Mouse (Mus musculus) hindbrain, embryonic 13.5 days (tissue): Measurements from ENCODE around the gene March2. TPM values are rescaled to one million over a fixed set of nuclear protein-coding genes. Genes with fewer than 3 reads are reported as not detected.

Experiments used
- ATAC-seq: fragments of 200-750 bp; cut with Nextera tagmentation; 2 replicates; pipeline ENCODE4 v1.8.0; 2017; ENCODE audit warnings: moderate TSS enrichment; ENCODE audit not compliant: low FRiP score
- H3K27ac ChIP-seq: fragments of 300-500 bp; sonication (generic); 2 replicates; pipeline ENCODE4 v1.5.1; 2015; ENCODE audit warnings: inconsistent platforms, mild to moderate bottlenecking, moderate library complexity
- H3K27me3 ChIP-seq: fragments of 300-500 bp; sonication (generic); 2 replicates; pipeline ENCODE4 v1.6.1; 2015; ENCODE audit warnings: mild to moderate bottlenecking, inconsistent platforms
- H3K36me3 ChIP-seq: fragments of 300-500 bp; sonication (generic); 2 replicates; pipeline ENCODE4 v1.6.1; 2015; ENCODE audit warnings: mild to moderate bottlenecking, inconsistent platforms
- H3K4me1 ChIP-seq: fragments of 300-500 bp; sonication (generic); replicated peaks from 2 replicates; pipeline ENCODE4 v1.6.1; 2015; ENCODE audit warnings: inconsistent platforms
- H3K4me2 ChIP-seq: fragments of 300-500 bp; sonication (generic); 2 replicates; pipeline ENCODE4 v1.6.1; 2015; ENCODE audit warnings: inconsistent platforms, mild to moderate bottlenecking, moderate library complexity
- H3K4me3 ChIP-seq: fragments of 300-500 bp; sonication (generic); 2 replicates; pipeline ENCODE4 v1.5.1; 2015; ENCODE audit warnings: mild to moderate bottlenecking, inconsistent platforms
- H3K9ac ChIP-seq: fragments of 300-500 bp; sonication (generic); 2 replicates; pipeline ENCODE4 v1.6.1; 2015; ENCODE audit warnings: mild to moderate bottlenecking, inconsistent platforms
- H3K9me3 ChIP-seq: fragments of 300-500 bp; sonication (generic); 2 replicates; pipeline ENCODE4 v1.6.1; 2016; ENCODE audit warnings: inconsistent platforms
- WGBS: fragments of 180-500 bp; shearing (Covaris S2); methylation state at CpG from one replicate; pipeline ENCODE4 v1.1.7; 2015; 5-methylcytosine and 5-hydroxymethylcytosine counted together
- polyA plus RNA-seq: library from polyadenylated mRNA; unstranded; fragments of >200 nt; fragmentation: Nextera tagmentation; extraction: Ambion mirVana; gene quantifications from 2 replicates; pipeline ENCODE4 v1.2.1, GENCODE M21; 2015

The March2 gene
- polyA plus RNA-seq, 1 experiment from 2014 or later = 68.4 TPM

- Histone ChIP-seq H3K27me3 (no peaks in the 10 kb centered on the region), H3K4me2 (no peak overlapping the region), H3K4me1 (peaks cover 8% of the 10 kb centered on the region), H3K27ac (no peak overlapping the region), H3K4me3 (no peak overlapping the region), H3K36me3 (peaks cover 35% of the 10 kb centered on the region), H3K9me3 (no peaks in the 10 kb centered on the region), H3K9ac (no peak overlapping the region)
- WGBS = 95% methylated on average over 3 of the region's 3 CpGs
- ATAC-seq = no peak
These were observed 48.8 kb downstream of the March2 start for GRCm38 (mm10) chr17:33669681-33670080.

GRCm38 (mm10) chr17:33666813-33667212, 51.7 kb downstream of the March2 start:
- H3K36me3 ChIP-seq = peaks cover 50% of the 10 kb centered on the region
- no peak for ATAC-seq
- no peak overlapping the region for H3K9ac ChIP-seq
- H3K4me2 ChIP-seq = no peak overlapping the region
- no peak overlapping the region for H3K4me3 ChIP-seq
- no peaks in the 10 kb centered on the region for H3K27me3 ChIP-seq
- H3K4me1 ChIP-seq = peaks cover 8% of the 10 kb centered on the region
- H3K27ac ChIP-seq = no peak overlapping the region
- WGBS = 89% methylated on average over 3 of the region's 3 CpGs
- no peaks in the 10 kb centered on the region for H3K9me3 ChIP-seq

- H3K27ac ChIP-seq = no peak overlapping the region
- no peak overlapping the region for H3K4me2 ChIP-seq
- WGBS = 98% methylated on average over 34 of the region's 34 CpGs
- no peaks in the 10 kb centered on the region for H3K27me3 ChIP-seq
- H3K9me3 ChIP-seq = no peaks in the 10 kb centered on the region
- no peaks in the 10 kb centered on the region for H3K4me1 ChIP-seq
- ATAC-seq = no peak
- H3K9ac ChIP-seq = no peak overlapping the region
- no peak overlapping the region for H3K4me3 ChIP-seq
- H3K36me3 ChIP-seq = peaks cover 93% of the 10 kb centered on the region
These were observed 68.5 kb downstream of the March2 start for GRCm38 (mm10) chr17:33649781-33650475.

GRCm38 (mm10) chr17:33645073-33645472, 73.4 kb downstream of the March2 start:
- 95% methylated on average over 8 of the region's 8 CpGs for whole genome bisulfite sequencing

GRCm38 (mm10) chr17:33644068-33644467, 74.4 kb downstream of the March2 start:
- ATAC-seq = no peak
- H3K9ac ChIP-seq = no peak overlapping the region
- no peaks in the 10 kb centered on the region for H3K27me3 ChIP-seq
- H3K4me2 ChIP-seq = no peak overlapping the region
- WGBS = 95% methylated on average over 4 of the region's 4 CpGs
- H3K4me1 ChIP-seq = no peaks in the 10 kb centered on the region
- no peak overlapping the region for H3K27ac ChIP-seq
- no peaks in the 10 kb centered on the region for H3K9me3 ChIP-seq
- peaks cover 77% of the 10 kb centered on the region for H3K36me3 ChIP-seq
- no peak overlapping the region for H3K4me3 ChIP-seq

More at GRCm38 (mm10) chr17:33645073-33645472, 73.4 kb downstream of the March2 start:
- Histone ChIP-seq H3K4me1 (no peaks in the 10 kb centered on the region), H3K27me3 (no peaks in the 10 kb centered on the region), H3K27ac (no peak overlapping the region), H3K9me3 (no peaks in the 10 kb centered on the region), H3K9ac (no peak overlapping the region), H3K4me3 (no peak overlapping the region), H3K36me3 (peaks cover 83% of the 10 kb centered on the region), H3K4me2 (no peak overlapping the region)
- ATAC-seq = no peak

GRCm38 (mm10) chr17:33639743-33640142, 78.7 kb downstream of the March2 start:
- ATAC-seq = no peak
- no peak overlapping the region for H3K4me3 ChIP-seq
- H3K36me3 ChIP-seq = peaks cover 60% of the 10 kb centered on the region
- no peak overlapping the region for H3K27ac ChIP-seq
- H3K4me1 ChIP-seq = no peaks in the 10 kb centered on the region
- H3K9me3 ChIP-seq = no peaks in the 10 kb centered on the region
- H3K27me3 ChIP-seq = no peaks in the 10 kb centered on the region
- H3K9ac ChIP-seq = no peak overlapping the region
- H3K4me2 ChIP-seq = no peak overlapping the region
- WGBS = 70% methylated on average over 6 of the region's 6 CpGs

- WGBS = 88% methylated on average over 3 of the region's 4 CpGs
- Histone ChIP-seq H3K4me1 (no peaks in the 10 kb centered on the region), H3K9me3 (no peaks in the 10 kb centered on the region), H3K4me3 (no peak within 1 kb of the TSS), H3K36me3 (peaks cover 49% of the 10 kb centered on the region), H3K27ac (no peak within 1 kb of the TSS), H3K9ac (no peak within 1 kb of the TSS), H3K4me2 (no peak within 1 kb of the TSS), H3K27me3 (no peaks in the 10 kb centered on the region)
- no peak for ATAC-seq
These were observed 80.8 kb downstream of the March2 start, which contains the start of gene Pram1 for GRCm38 (mm10) chr17:33637516-33638276. TSS of gene Pram1 (plus strand) at chr17:33638056.

- Histone ChIP-seq H3K9me3 (no peaks in the 10 kb centered on the region), H3K4me1 (peaks cover under 1% of the 10 kb centered on the region; the same call in 1 of the 2 replicates), H3K27ac (no peak overlapping the region), H3K27me3 (no peaks in the 10 kb centered on the region), H3K4me3 (no peak overlapping the region), H3K4me2 (no peak overlapping the region), H3K9ac (no peak overlapping the region), H3K36me3 (peaks cover 48% of the 10 kb centered on the region)
- WGBS = 91% methylated on average over 2 of the region's 2 CpGs
- ATAC-seq = no peak
These were observed 81.4 kb downstream of the March2 start for GRCm38 (mm10) chr17:33637038-33637437.

Other genes starting within 250 kb of the March2 start
- 48.0 and 48.3 TPM in 2 replicates for gene Adamts10, start 194.5 kb downstream of the March2 start, polyA plus RNA-seq
- 1.8 and 2.4 TPM in 2 replicates for gene Myo1f, start 163.0 kb downstream of the March2 start, polyA plus RNA-seq
- gene Zfp414, start 89.6 kb downstream of the March2 start, polyA plus RNA-seq = 68.9 and 70.0 TPM in 2 replicates
- 0.49 and 0.83 TPM in 2 replicates for gene Pram1, start 80.6 kb downstream of the March2 start, polyA plus RNA-seq
- gene Hnrnpm, start 31.8 kb downstream of the March2 start, polyA plus RNA-seq = 241 and 245 TPM in 2 replicates
- gene Rab11b, start 41.9 kb upstream of the March2 start, polyA plus RNA-seq = 494 and 549 TPM in 2 replicates
- 23.5 and 24.7 TPM in 2 replicates for gene Angptl4, start 63.2 kb upstream of the March2 start, polyA plus RNA-seq
- gene Kank3, start 91.8 kb upstream of the March2 start, polyA plus RNA-seq = 37.4 and 40.5 TPM in 2 replicates
- 683 and 734 TPM in 2 replicates for gene Rps28, start 105.9 kb upstream of the March2 start, polyA plus RNA-seq
- gene Ndufa7, start 105.9 kb upstream of the March2 start, polyA plus RNA-seq = 497 and 540 TPM in 2 replicates
- gene Cd320, start 124.4 kb upstream of the March2 start, polyA plus RNA-seq = 59.0 and 60.3 TPM in 2 replicates
- gene Gm7029, start 155.2 kb upstream of the March2 start, polyA plus RNA-seq = not detected in 2 replicates
- 1.8 and 2.1 TPM in 2 replicates for gene Kifc1, start 172.0 kb upstream of the March2 start, polyA plus RNA-seq
- 0.41 and 0.49 TPM in 2 replicates for gene Platr17, start 186.5 kb upstream of the March2 start, polyA plus RNA-seq
- gene Daxx, start 190.7 kb upstream of the March2 start, polyA plus RNA-seq = 48.1 and 54.6 TPM in 2 replicates
- gene Tapbp, start 197.2 kb upstream of the March2 start, polyA plus RNA-seq = 26.8 and 29.2 TPM in 2 replicates
- 16.8 and 18.7 TPM in 2 replicates for gene Zbtb22, start 197.2 kb upstream of the March2 start, polyA plus RNA-seq
- 56.7 and 56.9 TPM in 2 replicates for gene Rgl2, start 210.9 kb upstream of the March2 start, polyA plus RNA-seq
- 186 and 199 TPM in 2 replicates for gene Pfdn6, start 221.7 kb upstream of the March2 start, polyA plus RNA-seq
- 24.3 and 25.2 TPM in 2 replicates for gene Wdr46, start 222.0 kb upstream of the March2 start, polyA plus RNA-seq
- gene B3galt4, start 232.8 kb upstream of the March2 start, polyA plus RNA-seq = 12.2 TPM in 2 replicates
- 69.6 and 69.9 TPM in 2 replicates for gene Vps52, start 237.1 kb upstream of the March2 start, polyA plus RNA-seq
- 928 and 950 TPM in 2 replicates for gene Rps18, start 237.3 kb upstream of the March2 start, polyA plus RNA-seq